Mouse (Mus musculus) ES-E14 (cell line): ENCODE data around the gene Kirrel3.

Source experiments
- CHD2 ChIP-seq: IDR thresholded peaks from 2 replicates; pipeline ENCODE4 v1.6.1; 2014; ENCODE audit warnings: mild to moderate bottlenecking, low read depth, low read length, inconsistent platforms
- HCFC1 ChIP-seq: IDR thresholded peaks from 2 replicates; pipeline ENCODE4 v1.6.1; 2012; ENCODE audit warnings: low read length, inconsistent platforms, borderline replicate concordance; ENCODE audit not compliant: insufficient read depth
- MAFK ChIP-seq: IDR thresholded peaks from 2 replicates; pipeline ENCODE4 v1.6.1; 2014; ENCODE audit warnings: mild to moderate bottlenecking, low read depth, low read length, inconsistent platforms; ENCODE audit not compliant: insufficient read depth
- ZC3H11A ChIP-seq: IDR thresholded peaks from 2 replicates; pipeline ENCODE4 v1.6.1; 2012; ENCODE audit warnings: low read depth, mild to moderate bottlenecking, inconsistent platforms, low read length, borderline replicate concordance
- ZNF384 ChIP-seq: IDR thresholded peaks from 2 replicates; pipeline ENCODE4 v1.6.1; 2012; ENCODE audit warnings: low read depth, low read length, inconsistent platforms

- no peak for TF ChIP-seq ZC3H11A
- no peak for TF ChIP-seq ZNF384
- TF ChIP-seq HCFC1 = no peak
- no peak for TF ChIP-seq MAFK
- TF ChIP-seq CHD2 = no peak
These were observed 38.0 kb upstream of the Kirrel3 start for GRCm38 (mm10) chr9:34447736-34448135.
